Mouse (Mus musculus) cerebellum, adult (tissue): ENCODE results near the gene Ldlrad1.
A peak's percentile ranks its signal among the peaks of the same experiment; 100 is the strongest.

ENCODE experiments used
- ATAC-seq: cut with Nextera tagmentation; 2 replicates; pipeline ENCODE4 v1.9.2; 2017; ENCODE audit warnings: mild to moderate bottlenecking, moderate library complexity, mixed read lengths; ENCODE audit not compliant: insufficient number of reproducible peaks, low FRiP score, low TSS enrichment

The Ldlrad1 gene

DNA sequence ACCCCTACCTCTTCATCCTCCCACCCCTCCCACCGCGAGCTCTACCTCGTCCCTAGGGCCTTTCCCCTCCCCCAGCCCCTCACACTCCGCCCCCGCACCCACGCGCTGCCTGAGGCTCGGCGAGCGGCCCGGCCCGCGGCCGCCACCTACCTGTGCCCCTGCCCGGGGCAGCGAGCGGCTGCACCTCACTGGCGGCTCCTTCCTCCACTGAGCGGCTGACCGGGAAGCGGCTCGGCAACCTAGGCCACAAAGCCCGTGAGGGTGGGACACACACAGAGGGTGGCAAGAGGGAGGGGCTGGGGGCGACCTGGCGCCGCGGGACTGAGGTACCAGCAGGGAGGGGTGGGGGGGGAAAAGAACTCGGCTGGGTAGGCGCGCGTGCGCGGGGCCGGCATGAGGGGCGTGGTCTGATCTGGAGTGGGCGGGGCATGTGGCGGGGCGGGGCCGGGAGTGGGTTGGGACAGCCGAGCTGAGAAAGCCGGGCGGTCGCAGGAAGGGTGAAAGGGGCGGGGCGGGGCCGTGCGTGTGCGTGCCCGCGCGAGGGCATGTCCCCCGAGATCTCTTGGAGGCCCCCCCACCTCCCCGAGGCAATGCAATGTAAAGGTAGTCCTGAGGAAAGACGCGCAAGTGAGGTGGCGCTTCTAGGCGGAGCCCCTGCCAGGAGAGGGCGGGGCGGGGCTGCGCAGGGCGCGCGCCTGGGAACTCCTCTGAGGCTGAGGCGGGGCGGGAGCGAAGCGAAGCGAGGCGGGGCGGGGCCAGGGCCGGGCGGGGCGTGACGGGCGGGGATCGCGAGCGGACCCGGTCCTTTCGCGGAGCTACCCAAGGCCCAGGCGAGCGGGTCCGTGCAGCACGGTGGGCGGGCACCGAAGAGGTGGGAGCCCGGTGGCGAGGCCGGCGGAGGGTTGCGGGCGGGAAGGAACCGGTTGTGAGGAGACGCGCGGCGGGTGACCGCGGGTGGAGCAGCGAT lies 44.4 kb downstream of the Ldlrad1 start, which contains the start of the genes Lrrc42 and Hspb11:
Gene Lrrc42 (minus strand): TSS at position 408 of the 967 bp plus-strand sequence.
Gene Hspb11 (plus strand): TSS at position 469 of the 967 bp plus-strand sequence.
- ATAC-seq = peak; percentile 87

GRCm38 (mm10) chr4:107254414-107254813 lies 45.4 kb downstream of the Ldlrad1 start:
- 0 out of 2 replicates have a peak, but pooled peaks have one; percentile 8 for ATAC-seq

DNA sequence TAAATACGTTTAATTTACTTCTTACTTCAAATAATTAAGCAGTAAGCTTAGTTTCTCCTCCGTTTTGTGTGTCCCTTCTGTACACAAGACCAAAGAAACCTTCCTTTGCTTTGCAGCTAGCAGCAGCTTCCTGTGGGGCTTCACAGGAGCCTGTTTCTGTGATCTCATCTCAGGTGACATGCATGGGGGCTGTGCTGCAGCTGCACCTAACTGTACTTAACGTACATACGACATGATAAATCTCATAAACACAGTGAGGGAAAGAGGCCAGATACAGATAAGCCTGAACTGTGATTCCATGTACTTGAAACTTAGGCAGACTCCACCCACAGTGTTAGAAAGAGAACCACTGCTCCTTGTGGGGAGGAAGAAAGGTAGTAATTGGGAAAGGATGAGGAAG lies 51.0 kb downstream of the Ldlrad1 start:
- ATAC-seq = no peak
